15 mouse cellular contexts compared by ENCODE assay signal in genomic region chr7:34323351-34323750, GRCm38 (mm10). TPM values are rescaled to one million over a fixed set of nuclear protein-coding genes. Genes with fewer than 3 reads are reported as not detected.
A peak's percentile ranks its signal among the peaks of the same experiment; 100 is the strongest.
DNase-seq lines count a peak whose midpoint lies in the region; ATAC-seq and TF ChIP-seq lines count a peak whose summit lies in the region.
"Had no signal": no experiment of that assay in that cellular context is flagged by ENCODE, and none has a peak within 500 bp of the region (broad histone marks: within the 10 kb centered on the region; RNA-seq: fewer than 3 reads in every experiment).

No protein-coding gene starts in this region.

- no peak for TF ChIP-seq EP300 in heart, adult 2 months (IDR thresholded peaks at IDR 0.05; ENCODE audit: insufficient read depth, low read depth, low read length)

- intact Hi-C loops in heart, adult 2 months (cut with DNase I), result no loop called here

- TF ChIP-seq POLR2A in heart, adult 2 months (IDR thresholded peaks at IDR 0.05; ENCODE audit: insufficient read depth, low read depth, low read length), result no peak

- no peak for ATAC-seq in heart, embryonic 11.5 days (replicated peaks; ENCODE audit: insufficient number of reproducible peaks, low FRiP score, low TSS enrichment)
- ATAC-seq: forebrain, embryonic 15.5 days; hindbrain, postnatal 0 days; lung, postnatal 0 days had no signal

- H3K79me2 ChIP-seq in heart, adult 2 months (replicated peaks; ENCODE audit: control insufficient read depth, insufficient read depth, low read length), result no peaks in the 10 kb centered on the region

- peak; percentile 53 to 67 for DNase-seq in heart, adult 2 months
- peak; percentile 10 to 57 for DNase-seq in adrenal gland, postnatal 36 days
- DNase-seq in heart, adult 8-10 months (ENCODE audit: low spot score), result peak; percentile 60
- DNase-seq in skeletal muscle tissue, adult 2 months (ENCODE audit: low read depth, low spot score), result peak; percentile 38
- no peak for DNase-seq in right cerebral cortex, postnatal 10 days (ENCODE audit: low spot score in 2 of 2)
- no peak for DNase-seq in left cerebral cortex, adult 9 months (ENCODE audit: low spot score in 2 of 2)
- DNase-seq: kidney, postnatal 10 days; liver; spleen, adult 18-20 months; thymus, adult 2 months had no signal

- H3K4me1 ChIP-seq in heart, adult 2 months (ENCODE audit: control insufficient read depth, insufficient read depth, low read length), result peaks cover 11% of the 10 kb centered on the region
- H3K4me1 ChIP-seq in heart, embryonic 11.5 days (ENCODE audit: control insufficient read depth, insufficient read depth, low read length), result 0 out of 2 replicates have a peak, but pooled peaks cover 4% of the 10 kb centered on the region
- H3K4me1 ChIP-seq: forebrain, embryonic 15.5 days; midbrain, embryonic 12.5 days had no signal

- no peak overlapping the region for H3K4me2 ChIP-seq in heart, embryonic 11.5 days
- H3K4me2 ChIP-seq: forebrain, embryonic 15.5 days; midbrain, embryonic 12.5 days had no signal

- H3K4me3 ChIP-seq in heart, adult 2 months, result no peak overlapping the region
- no peak overlapping the region for H3K4me3 ChIP-seq in heart, embryonic 11.5 days (ENCODE audit: low read depth, low read length)
- H3K4me3 ChIP-seq: forebrain, embryonic 15.5 days; midbrain, embryonic 12.5 days had no signal

- no peak for TF ChIP-seq CTCF in heart, adult 2 months (IDR thresholded peaks at IDR 0.05)

- H3K27me3 ChIP-seq in heart, adult 2 months (ENCODE audit: control insufficient read depth, insufficient read depth, low read length), result no peaks in the 10 kb centered on the region
- no peaks in the 10 kb centered on the region for H3K27me3 ChIP-seq in heart, embryonic 11.5 days (ENCODE audit: control insufficient read depth, insufficient read depth, low read length)
- H3K27me3 ChIP-seq: forebrain, embryonic 15.5 days; midbrain, embryonic 12.5 days had no signal

- WGBS in heart, adult 2 months, result 24% methylated on average over 8 of the region's 8 CpGs
- 70% methylated on average over 8 of the region's 8 CpGs for WGBS in heart, embryonic 11.5 days (ENCODE audit: insufficient replicate concordance)

- peaks cover 8% of the 10 kb centered on the region for H3K9me3 ChIP-seq in heart, embryonic 11.5 days (replicated peaks; ENCODE audit: control insufficient read depth, low read length)
- H3K9me3 ChIP-seq: forebrain, embryonic 15.5 days; midbrain, embryonic 12.5 days had no signal

- peak overlapping the region; percentile 41 for H3K27ac ChIP-seq in heart, adult 2 months
- H3K27ac ChIP-seq in heart, embryonic 11.5 days (ENCODE audit: low read depth, low read length), result no peak overlapping the region
- H3K27ac ChIP-seq: forebrain, embryonic 15.5 days; hindbrain, postnatal 0 days; midbrain, embryonic 12.5 days had no signal

- no peaks in the 10 kb centered on the region for H3K36me3 ChIP-seq in heart, adult 2 months (ENCODE audit: control insufficient read depth, insufficient read depth, low read length)
- H3K36me3 ChIP-seq in heart, embryonic 11.5 days (ENCODE audit: control insufficient read depth, insufficient read depth, low read length), result no peaks in the 10 kb centered on the region
- H3K36me3 ChIP-seq: forebrain, embryonic 15.5 days; midbrain, embryonic 12.5 days had no signal

- no peak overlapping the region for H3K9ac ChIP-seq in heart, adult 2 months (ENCODE audit: low read depth, low read length)
- H3K9ac ChIP-seq in heart, embryonic 11.5 days (ENCODE audit: low read depth, low read length), result no peak overlapping the region
- H3K9ac ChIP-seq: forebrain, embryonic 15.5 days; midbrain, embryonic 12.5 days had no signal

RNA-seq across cellular contexts. Expression of gene 4931406P16Rik, which starts 10.0 kb away (rescaled TPM):
- total RNA-seq in heart, adult 2 months (2021), result 10 to 100 TPM; 40.7 to 44.1 TPM
- 24.9 and 32.5 TPM in 2 replicates for polyA plus RNA-seq in heart, adult 2 months (2012; rRNA removed)
- polyA plus RNA-seq in heart, embryonic 11.5 days (2014; fragmentation: Nextera tagmentation; extraction: Ambion mirVana), result 46.2 and 56.2 TPM in 2 replicates
- total RNA-seq in adrenal gland, postnatal 36 days (2021), result 10 to 100 TPM; 57.4 to 79.6 TPM
- total RNA-seq in heart, adult 8-10 months (2022), result 10 to 100 TPM; 38.7 to 43.4 (median 41.0) TPM

Comparison
In these comparisons a context has a peak if more than half of its experiments do, and no peak if none do; other contexts are left out.
1. DNase-seq: peak in heart, adult 2 months (2 of 2), adrenal gland, postnatal 36 days (2 of 2), heart, adult 8-10 months (single experiment) and skeletal muscle tissue, adult 2 months (single experiment); none in right cerebral cortex, postnatal 10 days (0 of 2) and left cerebral cortex, adult 9 months (0 of 2).